Mouse (Mus musculus): ENCODE data around the gene Zscan29.

Gene Zscan29
- long read RNA-seq, experiment 1, full-length matches to known transcripts, result 1 of 11 reads
- long read RNA-seq, experiment 1, partial matches to known transcripts, result 1 of 11 reads
- long read RNA-seq, experiment 1, other reads (novel, unspliced or antisense), result 9 of 11 reads
- long read RNA-seq, experiment 2, partial matches to known transcripts, result 4 of 17 reads
- long read RNA-seq, experiment 2, other reads (novel, unspliced or antisense), result 12 of 17 reads

DNA sequence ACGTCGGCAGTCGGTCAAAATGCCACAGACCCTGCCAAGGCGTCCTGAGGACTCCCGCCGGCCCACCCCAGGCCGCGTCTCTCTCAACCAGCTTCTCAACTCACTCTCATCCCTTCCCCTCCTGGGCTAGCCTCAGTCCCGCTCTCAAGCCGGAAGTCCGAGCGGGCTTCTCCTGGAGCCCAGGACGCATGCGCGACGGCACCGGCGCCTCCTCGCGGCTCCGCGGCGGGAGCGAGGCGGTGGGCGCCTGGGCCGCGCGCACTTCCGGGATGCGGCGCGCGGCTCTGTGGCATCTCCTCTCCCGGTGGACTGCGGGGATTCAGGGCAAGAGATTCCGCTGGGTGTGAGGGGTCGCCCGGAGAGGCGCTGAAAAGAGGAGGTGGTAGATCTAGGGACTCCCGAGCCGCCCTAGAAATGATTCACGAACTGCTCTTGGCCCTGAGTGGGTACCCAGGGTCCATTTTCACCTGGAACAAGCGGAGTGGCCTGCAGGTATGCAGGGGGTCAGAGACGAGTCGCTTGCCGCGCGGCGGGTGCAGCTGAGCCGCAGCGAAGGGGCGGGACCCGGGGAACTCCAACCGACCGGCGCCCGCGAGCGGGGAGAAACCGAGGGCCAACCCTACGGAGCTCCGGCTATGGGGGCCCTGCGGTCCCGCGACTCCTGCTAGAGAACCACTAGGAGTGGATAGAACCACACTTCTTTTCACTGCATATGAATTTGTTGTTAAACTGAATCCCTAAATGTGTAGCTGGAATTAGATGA lies at the start of gene Zscan29:
Gene Zscan29 (minus strand): TSS at position 146 of the 763 bp plus-strand sequence.
- intact Hi-C loops (cut with DNase I), result no loop called here

DNA sequence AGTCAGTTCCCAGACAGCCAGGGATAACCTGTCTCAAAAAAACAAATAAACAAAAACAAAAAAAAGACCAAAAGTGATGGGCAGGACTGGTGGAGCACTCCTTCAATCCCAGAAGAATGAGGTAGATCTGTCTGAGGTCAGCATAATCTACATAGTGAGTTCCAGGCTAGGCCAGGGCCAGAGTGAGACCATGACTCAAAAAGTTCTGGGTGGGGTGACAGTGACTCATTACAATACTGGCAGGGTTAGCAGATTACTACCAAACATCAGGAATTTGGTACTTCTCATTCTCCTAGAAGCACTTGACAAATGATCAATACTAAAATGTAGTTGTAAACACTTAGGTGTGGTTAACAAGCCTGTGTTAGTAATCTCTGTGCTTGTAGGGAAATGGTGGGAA lies 49.1 kb upstream of the Zscan29 start:
- intact Hi-C loops (cut with DNase I), result loop anchor here (5.0 to 10.0 kb wide), 3 partner anchors 72 to 175 kb away; partner anchors contain the start of genes Ckmt1 and Ppip5k1

DNA sequence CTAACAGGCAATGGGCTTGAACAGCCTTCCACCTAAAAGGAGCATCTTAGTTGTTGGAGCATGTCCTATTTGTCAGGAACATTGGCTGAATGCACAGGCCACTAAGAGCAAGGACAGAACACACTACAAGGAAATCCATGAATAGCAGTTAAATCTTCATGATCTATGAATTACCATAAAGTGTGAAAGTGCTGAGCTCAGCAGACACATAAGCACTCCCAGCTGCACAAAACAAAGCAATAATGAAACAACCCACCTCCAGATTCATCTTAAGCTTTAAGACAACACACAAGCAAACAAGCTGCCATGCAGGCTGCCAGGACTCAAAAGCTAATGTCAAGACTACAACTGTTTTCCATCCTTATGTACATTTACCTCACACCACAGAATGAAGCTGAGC lies 48.3 kb upstream of the Zscan29 start:
- intact Hi-C loops (cut with DNase I), result loop anchor here (10.0 kb wide), 1 partner anchor 176 kb away; no protein-coding TSS in a partner anchor

GRCm38 (mm10) chr2:121214491-121214890 lies 43.6 kb upstream of the Zscan29 start:
- intact Hi-C loops (cut with DNase I), result loop anchor here (10.0 kb wide), 1 partner anchor 180 kb away; no protein-coding TSS in a partner anchor

DNA sequence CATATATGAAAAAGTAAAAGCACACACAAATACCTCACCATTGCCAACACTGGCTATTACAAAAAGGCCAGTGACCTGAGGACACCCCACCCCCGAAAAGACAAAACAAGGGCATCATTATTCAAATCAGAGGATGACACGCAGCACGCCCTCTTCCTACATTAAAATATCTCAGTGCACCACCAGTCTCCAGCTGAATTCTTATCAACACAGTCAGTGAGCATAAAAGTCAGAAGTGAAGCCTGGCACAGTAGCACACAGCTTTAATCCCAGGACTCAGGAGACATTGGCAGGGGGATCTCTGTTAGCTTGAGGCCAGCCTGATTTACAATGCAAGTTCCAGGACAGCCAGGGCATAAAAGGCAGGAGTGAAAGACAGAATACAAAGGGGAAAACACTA lies 35.6 kb upstream of the Zscan29 start:
- intact Hi-C loops (cut with DNase I), result no loop called here

- intact Hi-C loops (cut with DNase I), result no loop called here
Observed at GRCm38 (mm10) chr2:121204276-121204675, 33.4 kb upstream of the Zscan29 start.

GRCm38 (mm10) chr2:121195466-121195865 lies 24.5 kb upstream of the Zscan29 start:
- intact Hi-C loops (cut with DNase I), result no loop called here

DNA sequence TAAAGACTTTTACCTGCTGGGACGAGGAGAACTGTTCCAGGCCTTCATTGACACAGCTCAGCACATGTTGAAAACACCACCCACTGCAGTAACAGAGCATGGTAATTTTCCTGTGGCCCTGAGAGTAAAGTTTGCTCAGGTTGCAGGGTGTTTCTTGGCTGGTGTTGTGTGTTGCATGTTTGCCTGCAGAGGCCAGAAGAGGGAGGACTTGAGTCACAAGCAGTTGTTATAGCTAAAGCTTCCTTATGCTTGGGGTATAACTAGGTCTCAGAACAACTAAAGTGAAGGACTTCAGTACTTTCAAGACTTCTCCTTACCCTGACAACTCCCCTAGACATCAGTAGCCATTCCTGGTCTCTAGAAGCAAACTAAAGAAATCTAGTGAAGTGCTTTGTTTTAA lies 17.6 kb upstream of the Zscan29 start:
- intact Hi-C loops (cut with DNase I), result no loop called here

DNA sequence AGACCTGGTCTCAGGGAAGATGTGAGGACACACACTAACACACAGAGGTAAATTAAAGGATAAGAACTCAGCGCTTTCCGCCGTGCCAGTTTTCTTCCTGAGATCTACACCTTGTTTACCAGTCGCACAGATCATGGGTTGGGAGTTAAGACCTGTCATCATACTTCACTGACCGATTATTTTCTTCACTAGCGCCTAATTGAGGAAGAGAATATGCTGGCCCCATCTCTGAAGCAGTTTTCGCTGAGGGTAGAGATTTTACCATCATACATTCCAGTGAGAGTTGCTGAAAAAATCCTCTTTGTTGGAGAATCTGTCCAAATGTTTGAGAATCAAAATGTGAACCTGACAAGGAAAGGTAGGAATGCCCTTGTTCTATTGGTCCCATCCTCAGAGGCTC lies 13.2 kb upstream of the Zscan29 start:
- intact Hi-C loops (cut with DNase I), result no loop called here

GRCm38 (mm10) chr2:121183431-121183830 lies 12.5 kb upstream of the Zscan29 start:
- intact Hi-C loops (cut with DNase I), result no loop called here

- intact Hi-C loops (cut with DNase I), result no loop called here
Observed at GRCm38 (mm10) chr2:121178828-121179479, 8.0 kb upstream of the Zscan29 start.

- intact Hi-C loops (cut with DNase I), result no loop called here
Observed at GRCm38 (mm10) chr2:121170481-121170971, 399 bp downstream of the Zscan29 start, which contains the start of gene Tubgcp4. TSS of gene Tubgcp4 (plus strand) at chr2:121170654.

GRCm38 (mm10) chr2:121169902-121170301 lies 1.0 kb downstream of the Zscan29 start:
- intact Hi-C loops (cut with DNase I), result no loop called here

- intact Hi-C loops (cut with DNase I), result no loop called here
Observed at GRCm38 (mm10) chr2:121169173-121169572, 1.8 kb downstream of the Zscan29 start.

DNA sequence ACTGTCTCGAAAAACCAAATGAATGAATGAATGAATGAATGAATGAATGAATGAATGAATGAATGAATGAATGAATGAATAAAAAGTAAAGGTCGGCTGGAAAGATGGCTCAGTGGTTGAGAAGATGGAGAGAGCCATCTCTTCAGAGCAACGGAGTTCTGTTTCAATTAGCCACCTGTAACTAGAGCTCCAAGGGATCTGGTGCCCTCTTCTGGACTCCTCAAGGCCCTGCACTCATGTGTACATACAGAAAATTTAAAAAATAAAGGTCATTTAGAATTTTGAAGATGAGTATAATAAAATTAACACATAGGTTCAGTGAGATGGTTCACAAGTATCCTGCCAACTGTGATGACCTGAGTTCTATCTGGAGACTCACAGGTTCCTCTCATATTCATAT lies 17.8 kb downstream of the Zscan29 start:
- intact Hi-C loops (cut with DNase I), result no loop called here

DNA sequence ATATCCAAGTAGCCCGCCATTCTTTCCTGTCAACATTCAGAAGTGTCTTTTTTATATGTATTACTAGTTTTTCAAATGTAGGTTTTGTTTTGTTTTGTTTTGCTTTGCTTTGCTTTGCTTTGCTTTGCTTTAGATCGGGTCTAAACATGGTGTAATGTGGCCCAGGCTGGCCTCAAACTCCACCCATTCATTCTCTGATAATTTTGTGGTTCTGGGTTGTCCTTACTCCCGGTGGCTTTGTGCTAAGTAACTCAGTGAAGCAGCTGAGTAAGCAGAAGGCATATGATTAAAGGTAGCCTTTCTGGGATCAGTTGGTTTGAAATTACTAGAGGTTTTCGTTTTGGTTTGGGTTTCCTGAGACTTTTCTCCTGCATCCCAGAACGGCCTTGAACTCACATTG lies 21.2 kb downstream of the Zscan29 start:
- intact Hi-C loops (cut with DNase I), result no loop called here

DNA sequence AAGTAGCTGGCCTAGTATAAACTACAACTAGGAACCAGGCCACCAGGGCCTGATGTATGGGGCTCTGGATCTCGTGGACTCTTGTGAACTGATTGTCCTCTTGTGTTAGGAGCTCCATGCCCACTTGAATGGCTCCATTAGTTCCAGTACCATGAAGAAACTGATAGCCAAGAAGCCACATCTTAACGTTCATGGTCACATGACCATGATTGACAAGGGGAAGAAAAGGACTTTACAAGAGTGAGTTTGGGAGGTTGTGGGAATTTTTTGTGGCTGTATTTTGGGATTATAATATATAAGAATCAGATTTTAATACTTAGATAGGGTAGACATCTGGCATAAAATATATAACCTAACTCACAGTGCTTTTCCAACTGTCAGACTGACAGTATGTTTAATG lies 28.5 kb downstream of the Zscan29 start:
- intact Hi-C loops (cut with DNase I), result no loop called here

DNA sequence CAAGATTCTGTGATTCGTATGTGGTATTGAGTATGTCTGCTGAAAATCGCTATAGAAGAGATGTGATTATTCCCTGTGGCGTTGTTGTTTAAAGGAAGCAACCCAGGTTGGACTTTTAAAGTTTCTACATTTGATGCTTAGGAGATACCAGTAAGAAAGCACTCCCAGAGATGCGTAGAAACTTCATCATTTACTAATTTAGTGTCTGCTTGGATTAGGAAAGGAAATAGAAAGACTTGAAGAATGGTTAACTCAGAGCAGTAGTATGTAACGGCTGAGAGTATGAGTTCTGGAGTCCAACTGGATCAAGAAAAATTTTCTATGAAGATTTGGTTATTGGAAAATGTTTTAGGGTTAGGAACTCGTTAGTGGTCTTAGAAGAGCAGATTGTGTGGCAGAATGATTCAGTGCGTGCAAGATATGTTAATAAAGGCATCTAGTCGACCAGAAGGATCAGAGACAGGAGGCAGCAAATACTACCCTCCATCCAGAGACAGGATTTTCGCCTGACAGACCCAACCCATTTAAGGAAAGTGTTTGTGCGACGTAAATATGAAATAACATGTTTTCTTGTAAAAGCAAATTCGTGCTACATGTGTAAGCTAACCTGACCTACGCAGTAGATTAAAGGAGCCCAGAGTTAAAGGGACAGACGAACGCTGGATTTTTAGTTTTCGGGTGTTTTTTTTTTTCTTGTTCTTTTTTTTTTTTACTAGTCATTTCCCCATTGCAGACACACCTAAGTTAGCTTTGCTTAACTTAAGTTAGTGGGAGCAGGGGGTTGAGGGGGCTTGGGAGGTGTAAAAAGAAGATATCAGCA lies 29.5 kb downstream of the Zscan29 start:
- intact Hi-C loops (cut with DNase I), result no loop called here

GRCm38 (mm10) chr2:121140018-121140882 lies 30.7 kb downstream of the Zscan29 start, which contains the start of the genes Adal and Lcmt2:
TSS of gene Adal (plus strand) at chr2:121140428.
TSS of gene Lcmt2 (minus strand) at chr2:121140653.
- intact Hi-C loops (cut with DNase I), result no loop called here

Data from adrenal gland (tissue).